Mouse (Mus musculus) cortical plate, adult 2 months (tissue): ENCODE data around the gene Trpv2.

Source experiments
- CTCF ChIP-seq: fragments of 200-500 bp; IDR thresholded peaks from 2 replicates; pipeline ENCODE4 v1.5.1; 2011; ENCODE audit warnings: mild to moderate bottlenecking, control low read depth, low read length; ENCODE audit not compliant: insufficient read depth; ENCODE audit errors: extremely low read depth
- POLR2A ChIP-seq: fragments of 200-500 bp; IDR thresholded peaks from 2 replicates; pipeline ENCODE4 v1.6.1; 2011; ENCODE audit warnings: mild to moderate bottlenecking, low read length, control low read depth; ENCODE audit not compliant: insufficient read depth; ENCODE audit errors: extremely low read depth

DNA sequence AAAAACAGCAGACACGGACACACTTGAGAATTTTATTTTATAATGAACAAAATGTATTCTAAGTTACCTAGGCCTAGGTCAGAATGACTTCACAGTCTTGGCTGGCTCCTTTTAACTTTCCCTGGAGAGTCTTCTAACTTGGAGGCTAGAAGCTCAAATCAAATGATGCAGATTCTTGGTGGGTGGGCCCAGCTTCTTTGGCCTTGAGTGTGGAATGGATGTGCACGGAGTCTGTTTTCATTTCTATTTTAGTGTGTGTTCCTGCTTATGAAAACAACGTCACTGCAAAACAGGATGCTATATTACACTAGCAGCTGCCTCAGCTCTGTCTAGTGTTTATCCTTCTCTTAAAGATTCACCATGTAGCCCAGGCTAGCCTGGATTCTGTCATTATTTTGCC is 61.1 kb downstream of the Trpv2 start:
- TF ChIP-seq CTCF, result no peak
- TF ChIP-seq POLR2A, result no peak
